Mouse (Mus musculus): ENCODE measurements at regions not wholly inside any gene's neighbourhood (a gene's known extent, or its start where the extent isn't known, plus 50 kb on each side); places are given as distances from the start of the nearest gene placed in this dataset.

DNA sequence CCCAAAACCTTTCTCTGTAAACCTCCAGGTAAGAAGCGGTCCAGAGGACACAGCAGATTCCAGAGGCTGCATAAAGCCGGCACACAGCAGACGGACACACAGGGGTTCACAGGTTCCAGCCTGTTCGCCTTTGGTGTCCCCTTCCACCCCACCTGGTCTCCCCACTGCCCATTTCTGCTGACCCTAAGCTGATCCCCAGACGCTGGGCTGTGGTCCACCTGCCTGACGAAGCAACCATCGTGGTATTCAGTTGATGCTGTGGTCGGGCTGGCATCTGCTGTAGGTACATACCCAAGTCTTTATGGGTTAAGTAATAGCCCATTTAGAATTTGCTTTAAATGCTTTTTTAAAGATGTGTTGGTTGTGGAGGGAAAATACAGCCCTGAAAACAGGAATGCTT is 78.4 kb upstream of the Errfi1 start:
- TF ChIP-seq USF1 (IDR thresholded peaks at IDR 0.05; ENCODE audit: low read depth) (no peak), TCF12 (IDR thresholded peaks at IDR 0.05; ENCODE audit: insufficient read depth, poor library complexity, severe bottlenecking) (no peak), POLR2A (IDR thresholded peaks at IDR 0.05; ENCODE audit: insufficient read length, low read depth) (no peak), TCF3 (IDR thresholded peaks at IDR 0.05; ENCODE audit: insufficient read length, low read depth) (no peak), E2F4 (IDR thresholded peaks at IDR 0.05; ENCODE audit: insufficient read depth) (no peak)

Data from myocyte (in vitro differentiated cells).